Mouse (Mus musculus): ENCODE measurements around the gene St8sia1.

The St8sia1 gene

GRCm38 (mm10) chr6:142944470-142944869 is 19.8 kb downstream of the St8sia1 start:
- no peak for DNase-seq (ENCODE audit: low spot score in 2 of 2)

DNA sequence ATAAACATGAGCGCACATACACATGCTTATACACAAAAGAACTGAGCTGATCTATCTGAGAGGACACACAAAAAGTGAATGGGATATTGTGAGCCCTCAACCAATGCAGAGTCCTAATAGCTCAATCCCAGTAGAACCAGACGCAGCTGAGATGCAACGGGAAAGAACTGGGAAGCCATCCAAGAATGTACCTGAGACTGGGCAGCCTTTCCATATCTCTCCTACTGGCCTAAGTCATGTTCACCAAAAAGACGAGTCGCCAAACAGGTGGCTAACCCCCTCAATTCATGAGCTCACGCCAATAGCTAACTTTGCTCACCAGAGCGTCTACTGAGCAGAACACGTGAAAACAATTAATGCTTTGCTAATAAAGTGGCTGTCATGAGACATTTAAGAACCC is 20.8 kb downstream of the St8sia1 start:
- no peak for DNase-seq (ENCODE audit: low spot score in 2 of 2)

GRCm38 (mm10) chr6:142941596-142942381 is 22.5 kb downstream of the St8sia1 start:
- no peak for DNase-seq (ENCODE audit: low spot score in 2 of 2)

- peak; percentile 74 to 75 for DNase-seq (ENCODE audit: low spot score in 2 of 2)
Observed at GRCm38 (mm10) chr6:142941078-142941477, 23.2 kb downstream of the St8sia1 start.

DNA sequence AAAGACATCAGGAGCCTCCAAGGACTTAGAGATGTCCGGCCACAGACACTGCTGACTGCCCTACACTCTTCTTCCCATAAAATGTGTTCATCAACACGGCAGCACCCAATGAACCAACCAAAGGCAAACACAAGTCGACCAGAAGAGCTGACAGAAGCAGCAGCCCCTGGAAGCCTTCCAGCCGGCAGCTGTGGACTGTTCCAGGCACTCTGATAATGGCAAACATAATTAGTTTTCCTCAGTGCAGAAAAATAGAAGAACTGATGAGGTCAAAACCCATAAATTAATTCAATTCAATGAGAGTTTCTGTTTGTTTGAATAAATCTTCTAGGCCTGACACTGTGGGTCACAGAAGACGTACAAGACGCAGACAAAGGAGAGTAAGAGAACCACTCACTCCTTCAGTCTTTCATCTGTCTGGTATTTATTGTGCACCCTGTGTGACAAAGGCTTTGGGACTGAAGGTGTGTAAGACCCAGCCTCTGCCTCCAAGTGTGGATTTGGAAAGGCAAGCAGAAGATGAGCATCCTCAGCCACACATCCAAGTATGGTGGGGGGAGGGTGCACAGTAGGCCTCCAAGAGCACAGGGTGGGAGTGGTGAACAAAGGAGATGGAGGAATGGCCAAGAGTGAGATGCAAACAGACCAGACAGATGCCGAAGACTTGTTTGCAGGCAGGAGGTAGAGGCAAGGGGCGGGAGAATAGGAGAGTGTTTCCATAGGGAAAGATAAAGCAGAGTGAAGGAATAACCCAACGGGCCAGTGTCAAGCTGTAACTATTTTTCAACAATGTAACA is 25.5 kb downstream of the St8sia1 start:
- DNase-seq (ENCODE audit: low spot score in 2 of 2), result peak in 1 of 2 experiments; percentile 42

DNA sequence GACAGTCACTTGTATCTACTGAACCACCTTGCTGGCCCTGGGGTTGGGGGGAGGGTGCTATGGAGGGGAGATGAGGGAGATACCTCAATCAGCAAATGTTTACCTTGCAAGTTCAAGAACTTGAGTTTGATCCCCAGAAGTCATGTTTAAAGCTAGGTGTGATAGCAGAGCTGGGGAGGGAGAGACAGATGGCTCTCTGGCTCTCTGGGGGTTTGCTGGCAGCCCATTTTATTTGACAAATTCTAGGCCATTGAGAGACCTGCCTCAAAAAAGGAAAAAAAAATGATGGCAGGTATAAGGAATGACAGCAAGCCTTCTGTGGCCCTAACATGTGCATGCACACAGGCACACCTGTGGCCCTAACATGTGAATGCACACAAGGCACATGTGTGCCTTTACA is 26.2 kb downstream of the St8sia1 start:
- DNase-seq (ENCODE audit: low spot score in 2 of 2), result no peak

- DNase-seq (ENCODE audit: low spot score in 2 of 2), result no peak
Observed at GRCm38 (mm10) chr6:142932582-142932981, 31.7 kb downstream of the St8sia1 start.

DNA sequence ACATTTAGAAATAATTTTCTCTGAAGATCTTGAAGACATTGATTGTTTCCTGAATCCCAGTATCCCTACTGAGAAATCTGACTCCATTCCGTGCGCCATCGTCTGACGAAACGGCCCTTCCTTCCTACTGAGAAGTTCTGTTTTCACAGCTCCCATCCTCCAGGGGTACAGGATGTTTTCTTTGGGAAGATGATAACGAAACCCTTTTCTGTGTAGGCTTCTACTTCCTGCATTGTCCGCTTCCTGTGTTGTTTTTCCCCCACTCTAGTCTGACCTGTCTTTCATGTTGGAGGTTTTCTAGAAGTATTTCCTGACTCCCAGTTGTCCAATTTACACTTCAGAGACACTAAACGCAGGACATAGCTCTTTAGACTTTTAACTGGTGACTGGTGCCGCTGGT is 32.1 kb downstream of the St8sia1 start:
- no peak for DNase-seq (ENCODE audit: low spot score in 2 of 2)

DNA sequence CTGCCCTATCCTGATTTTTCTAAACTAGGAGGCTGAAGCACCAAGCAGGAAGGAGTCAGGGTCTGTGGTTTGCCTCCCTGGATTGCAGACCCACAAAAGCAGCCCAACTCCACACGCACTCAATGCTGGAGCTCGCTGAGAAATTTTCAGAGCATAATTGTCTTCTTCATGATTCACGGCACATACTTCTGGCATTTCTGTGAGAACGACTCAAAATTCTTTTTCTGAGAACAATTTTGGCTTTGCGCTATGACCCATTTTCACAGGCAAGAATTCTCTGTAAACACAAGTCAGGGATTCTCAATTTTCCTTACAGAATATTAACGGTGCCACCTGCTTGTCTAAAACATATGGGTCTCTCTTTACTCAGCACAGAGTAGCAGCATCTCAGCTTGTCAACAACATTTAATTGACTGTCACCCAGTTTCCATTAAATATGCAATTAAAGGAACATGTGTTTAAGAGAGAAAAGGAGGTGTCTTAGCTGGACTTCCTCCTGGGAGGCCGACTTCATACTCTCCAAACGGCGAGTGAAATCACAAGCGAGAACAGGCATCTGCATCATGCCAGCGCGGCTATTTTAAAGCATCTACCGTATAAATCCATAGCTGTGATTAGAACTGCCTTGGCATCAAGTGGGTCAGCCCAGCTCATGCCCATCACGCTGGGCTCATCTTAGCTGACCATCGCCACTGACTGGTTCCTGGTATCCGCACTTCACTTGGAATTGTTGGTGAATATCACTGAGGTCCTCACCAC is 35.5 kb downstream of the St8sia1 start:
- no peak for DNase-seq (ENCODE audit: low spot score in 2 of 2)

DNA sequence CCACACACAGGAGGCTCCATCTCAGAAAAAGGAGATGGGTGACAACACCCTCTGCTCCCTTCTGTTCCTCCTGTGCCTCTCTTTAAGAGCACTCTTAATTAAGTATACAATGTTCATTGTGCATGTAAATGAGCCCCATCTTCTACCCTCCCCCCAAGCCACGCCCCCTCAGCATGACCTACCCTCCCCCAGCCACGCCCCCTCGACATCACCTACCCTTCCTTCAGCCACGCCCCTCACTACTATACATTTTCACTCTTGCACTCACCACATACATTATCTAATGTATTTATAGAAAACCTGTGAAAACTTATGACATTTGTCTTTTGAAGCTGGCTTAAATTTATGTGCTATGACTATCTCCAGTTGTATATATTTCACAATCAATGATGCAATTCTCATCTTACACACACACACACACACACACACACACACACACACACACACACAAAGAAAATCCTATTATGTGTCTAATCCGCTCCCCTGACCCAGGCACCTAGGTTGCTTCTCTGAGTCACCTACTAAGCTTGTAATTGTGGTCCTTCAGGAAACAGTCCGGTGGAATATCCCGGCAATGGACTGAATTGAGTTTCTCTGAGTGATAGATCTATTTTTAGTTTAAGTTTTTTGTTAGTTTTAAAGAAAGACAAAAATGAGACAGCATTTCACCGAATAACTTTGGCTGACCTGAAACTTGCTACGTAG is 37.2 kb downstream of the St8sia1 start:
- no peak for DNase-seq (ENCODE audit: low spot score in 2 of 2)

DNA sequence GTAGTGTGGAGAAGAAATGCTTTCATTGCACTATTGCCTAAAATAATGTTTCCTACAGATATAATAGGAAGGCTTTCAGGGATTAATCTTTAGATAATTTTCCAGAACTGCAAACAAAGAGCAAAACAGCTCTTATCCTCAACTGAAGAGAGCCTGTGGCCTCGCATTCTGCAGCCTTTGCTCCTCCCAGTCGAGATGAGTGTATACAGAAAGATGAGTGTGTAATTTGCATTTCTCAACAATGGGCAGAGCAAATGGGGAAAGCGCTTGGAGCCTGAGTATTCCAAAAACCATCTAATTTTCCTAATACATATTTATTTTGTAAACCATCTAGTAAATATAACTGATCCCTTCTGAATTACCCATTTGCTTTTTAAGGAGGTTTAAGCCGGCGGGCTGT is 38.3 kb downstream of the St8sia1 start:
- no peak for DNase-seq (ENCODE audit: low spot score in 2 of 2)

DNA sequence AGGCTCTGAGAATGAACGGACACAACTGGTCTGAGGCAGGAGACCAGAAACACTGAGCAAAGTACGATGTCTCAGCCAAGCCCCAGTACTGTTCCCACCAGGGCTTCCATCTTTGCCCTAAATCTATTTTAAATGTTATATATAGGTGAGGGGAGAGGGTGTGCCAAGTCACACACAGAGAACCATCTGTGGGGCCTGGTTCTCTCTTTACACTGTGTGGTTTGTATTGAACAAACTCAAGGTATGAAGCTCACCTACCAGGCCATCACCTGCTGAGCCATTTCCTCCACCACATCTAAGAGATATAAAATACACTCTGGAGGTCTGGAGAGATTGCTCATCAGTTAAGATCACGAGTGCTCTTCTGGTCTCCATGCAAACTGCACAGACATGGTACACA is 38.9 kb downstream of the St8sia1 start:
- DNase-seq (ENCODE audit: low spot score in 2 of 2), result no peak

GRCm38 (mm10) chr6:142920901-142921300 is 43.4 kb downstream of the St8sia1 start:
- peak in 1 of 2 experiments; percentile 56 for DNase-seq (ENCODE audit: low spot score in 2 of 2)

DNA sequence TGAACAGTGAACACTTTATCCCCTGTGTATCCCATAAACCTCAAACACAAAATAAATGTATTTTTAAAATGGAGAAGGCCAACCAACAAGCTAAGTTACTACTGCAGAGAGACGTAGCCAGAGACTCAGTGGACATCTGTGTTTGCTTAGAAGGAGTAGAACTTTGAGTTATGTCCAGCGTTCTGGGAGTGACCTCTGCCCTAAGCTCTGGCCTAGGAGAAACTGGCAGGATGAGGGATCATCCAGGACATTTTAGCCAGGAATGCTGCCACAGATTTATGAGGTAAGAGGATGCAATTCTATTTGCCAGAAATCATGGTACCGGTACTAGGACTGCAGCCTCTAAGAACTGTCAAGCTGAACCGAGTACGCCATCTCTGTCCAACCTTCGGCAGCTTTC is 45.6 kb downstream of the St8sia1 start:
- DNase-seq (ENCODE audit: low spot score in 2 of 2), result no peak

DNA sequence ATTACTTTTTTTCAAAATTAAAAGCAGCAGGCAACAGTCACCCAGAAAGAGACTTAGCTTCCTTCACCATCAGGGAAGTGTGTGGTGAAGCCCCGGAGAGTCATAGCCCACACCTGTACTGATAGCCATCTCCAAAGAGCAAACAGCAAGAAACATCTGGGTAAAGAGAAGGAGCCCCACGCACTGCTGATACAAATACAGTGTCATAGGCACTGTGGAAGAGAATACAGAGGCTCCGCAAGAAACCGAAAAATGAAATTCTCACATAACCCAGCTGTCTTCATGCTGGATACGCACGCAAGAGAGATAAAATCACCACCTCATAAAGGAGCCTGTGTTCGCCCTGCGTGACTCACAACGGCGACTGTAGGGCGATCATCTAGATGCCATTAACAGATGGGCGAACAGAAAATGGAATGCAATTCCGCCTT is 46.8 kb downstream of the St8sia1 start:
- no peak for DNase-seq (ENCODE audit: low spot score in 2 of 2)

DNA sequence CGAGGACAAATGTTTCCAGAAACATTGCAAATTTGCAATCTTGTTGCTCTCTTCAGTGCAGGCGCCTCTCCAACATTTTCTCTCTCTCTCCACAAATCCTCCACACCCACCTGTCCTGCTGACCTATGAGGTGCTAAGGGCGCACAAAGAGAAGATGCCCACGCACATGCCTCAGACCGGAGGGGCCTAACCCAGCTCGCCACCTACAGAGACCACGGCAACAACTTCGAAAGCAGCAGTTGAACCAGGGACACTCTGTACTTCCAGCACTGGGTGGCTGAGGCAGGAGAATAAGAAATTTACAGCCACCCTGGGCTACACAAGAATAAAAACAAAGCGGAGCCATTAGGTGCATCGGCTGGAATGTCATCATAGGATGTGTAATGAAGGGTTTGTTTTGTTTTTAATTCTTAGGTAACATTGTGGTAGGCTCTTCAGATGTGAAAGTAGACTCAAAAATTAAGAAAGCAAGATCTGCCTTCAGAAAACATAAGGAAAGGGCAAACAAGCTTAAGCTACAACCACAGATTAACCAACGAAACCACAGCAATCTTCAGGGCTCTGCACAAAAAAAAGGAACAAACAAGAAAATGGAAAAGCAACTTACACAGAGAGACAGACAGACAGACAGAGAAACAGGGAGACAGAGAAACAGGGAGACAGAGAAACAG is 47.8 kb downstream of the St8sia1 start:
- DNase-seq (ENCODE audit: low spot score in 2 of 2), result no peak

- DNase-seq (ENCODE audit: low spot score in 2 of 2), result no peak
Observed at GRCm38 (mm10) chr6:142915464-142915863, 48.8 kb downstream of the St8sia1 start.

GRCm38 (mm10) chr6:142914676-142915075 is 49.6 kb downstream of the St8sia1 start:
- DNase-seq (ENCODE audit: low spot score in 2 of 2), result no peak

- DNase-seq (ENCODE audit: low spot score in 2 of 2), result no peak
Observed at GRCm38 (mm10) chr6:142911263-142911662, 53.0 kb downstream of the St8sia1 start.

- DNase-seq (ENCODE audit: low spot score in 2 of 2), result no peak
Observed at GRCm38 (mm10) chr6:142910721-142911120, 53.5 kb downstream of the St8sia1 start.

DNA sequence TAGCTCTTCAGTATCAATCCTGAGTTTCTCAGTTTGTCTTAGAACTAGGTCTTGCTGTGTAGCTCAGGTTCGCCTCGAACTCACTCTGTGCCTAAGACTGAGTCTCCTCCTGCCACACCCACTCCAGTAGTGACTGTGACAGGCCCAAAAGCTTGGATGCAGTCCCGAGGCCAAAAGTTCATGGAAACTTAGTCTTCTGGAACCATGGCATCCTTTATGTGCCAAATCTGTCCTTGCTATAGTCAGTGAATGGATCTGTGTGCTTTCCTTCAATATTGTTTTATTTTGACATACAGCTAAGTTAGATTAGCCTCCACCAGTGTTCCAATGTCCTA is 54.5 kb downstream of the St8sia1 start:
- DNase-seq (ENCODE audit: low spot score in 2 of 2), result no peak
